Mouse (Mus musculus): ENCODE results near the gene Akap13. TPM values are rescaled to one million over a fixed set of nuclear protein-coding genes. Genes with fewer than 3 reads are reported as not detected.

Gene Akap13
- polyA plus RNA-seq, 1 experiment from 2014 or later: 17.4 TPM

- peak; percentile 29 for TF ChIP-seq CTCF (IDR thresholded peaks at IDR 0.05; ENCODE audit: low read depth)
- WGBS: 94% methylated on average over 2 of the region's 2 CpGs
Observed at GRCm38 (mm10) chr7:75576851-75577250, 121.5 kb downstream of the Akap13 start.

DNA sequence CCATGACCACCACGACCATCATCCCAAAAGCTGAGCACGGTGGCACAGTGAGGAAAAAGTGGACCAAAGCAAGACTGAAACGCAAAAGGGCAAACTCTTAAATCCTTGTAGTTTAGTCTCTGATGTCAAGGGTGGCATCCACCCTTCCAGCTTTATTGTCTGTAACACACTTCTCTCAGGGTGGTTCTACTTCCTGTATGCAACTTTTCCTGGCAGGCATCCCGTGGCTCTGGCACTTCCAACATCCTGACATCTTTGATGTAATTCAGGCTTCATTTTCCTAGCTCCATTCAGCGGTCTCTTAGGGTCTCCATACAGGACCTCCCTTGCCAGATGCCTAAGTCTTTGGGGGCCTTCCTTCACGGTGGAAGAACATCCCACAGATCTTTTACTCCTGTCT is 122.0 kb downstream of the Akap13 start:
- no peak for ATAC-seq
- peaks cover 14% of the 10 kb centered on the region for H3K36me3 ChIP-seq (ENCODE audit: control insufficient read depth, insufficient read depth)
- no peak overlapping the region for H3K4me2 ChIP-seq (replicated peaks; ENCODE audit: low read depth)
- H3K27ac ChIP-seq (ENCODE audit: low read depth, low read length): no peak overlapping the region
- no peaks in the 10 kb centered on the region for H3K9me3 ChIP-seq (ENCODE audit: control insufficient read depth)
- H3K4me1 ChIP-seq (replicated peaks; ENCODE audit: control insufficient read depth, insufficient read depth, low read length): 0 out of 2 replicates have a peak, but pooled peaks cover 9% of the 10 kb centered on the region
- no peak overlapping the region for H3K4me3 ChIP-seq (ENCODE audit: low read depth, low read length)
- no peaks in the 10 kb centered on the region for H3K27me3 ChIP-seq (replicated peaks; ENCODE audit: control insufficient read depth, insufficient read depth, low read length)
- H3K9ac ChIP-seq (ENCODE audit: low read depth, low read length): no peak overlapping the region
- no peak for TF ChIP-seq CTCF (IDR thresholded peaks at IDR 0.05; ENCODE audit: low read depth)
- WGBS: 75% methylated on average over 6 of the region's 6 CpGs

More at GRCm38 (mm10) chr7:75576851-75577250, 121.5 kb downstream of the Akap13 start:
- Histone ChIP-seq H3K27ac (ENCODE audit: low read depth, low read length) (no peak overlapping the region), H3K27me3 (replicated peaks; ENCODE audit: control insufficient read depth, insufficient read depth, low read length) (no peaks in the 10 kb centered on the region), H3K4me3 (ENCODE audit: low read depth, low read length) (no peak overlapping the region), H3K4me2 (replicated peaks; ENCODE audit: low read depth) (no peak overlapping the region), H3K9me3 (ENCODE audit: control insufficient read depth) (no peaks in the 10 kb centered on the region), H3K4me1 (replicated peaks; ENCODE audit: control insufficient read depth, insufficient read depth, low read length) (0 out of 2 replicates have a peak, but pooled peaks cover 9% of the 10 kb centered on the region), H3K9ac (ENCODE audit: low read depth, low read length) (no peak overlapping the region), H3K36me3 (ENCODE audit: control insufficient read depth, insufficient read depth) (peaks cover 14% of the 10 kb centered on the region)
- ATAC-seq: no peak

- TF ChIP-seq CTCF (IDR thresholded peaks at IDR 0.05; ENCODE audit: low read depth): no peak
Observed at GRCm38 (mm10) chr7:75578647-75579046, 123.3 kb downstream of the Akap13 start.

GRCm38 (mm10) chr7:75582091-75582490 is 126.8 kb downstream of the Akap13 start:
- Histone ChIP-seq H3K4me2 (replicated peaks; ENCODE audit: low read depth) (no peak overlapping the region), H3K27ac (ENCODE audit: low read depth, low read length) (no peak overlapping the region), H3K36me3 (ENCODE audit: control insufficient read depth, insufficient read depth) (peaks cover 18% of the 10 kb centered on the region), H3K27me3 (replicated peaks; ENCODE audit: control insufficient read depth, insufficient read depth, low read length) (no peaks in the 10 kb centered on the region), H3K4me3 (ENCODE audit: low read depth, low read length) (no peak overlapping the region), H3K4me1 (replicated peaks; ENCODE audit: control insufficient read depth, insufficient read depth, low read length) (no peaks in the 10 kb centered on the region), H3K9ac (ENCODE audit: low read depth, low read length) (no peak overlapping the region), H3K9me3 (ENCODE audit: control insufficient read depth) (no peaks in the 10 kb centered on the region)
- TF ChIP-seq CTCF (IDR thresholded peaks at IDR 0.05; ENCODE audit: low read depth): no peak
- no peak for ATAC-seq
- 72% methylated on average over 4 of the region's 4 CpGs for WGBS

More at GRCm38 (mm10) chr7:75578647-75579046, 123.3 kb downstream of the Akap13 start:
- Histone ChIP-seq H3K4me1 (replicated peaks; ENCODE audit: control insufficient read depth, insufficient read depth, low read length) (0 out of 2 replicates have a peak, but pooled peaks cover 9% of the 10 kb centered on the region), H3K9ac (ENCODE audit: low read depth, low read length) (no peak overlapping the region), H3K4me2 (replicated peaks; ENCODE audit: low read depth) (no peak overlapping the region), H3K4me3 (ENCODE audit: low read depth, low read length) (no peak overlapping the region), H3K27me3 (replicated peaks; ENCODE audit: control insufficient read depth, insufficient read depth, low read length) (no peaks in the 10 kb centered on the region), H3K9me3 (ENCODE audit: control insufficient read depth) (no peaks in the 10 kb centered on the region), H3K36me3 (ENCODE audit: control insufficient read depth, insufficient read depth) (peaks cover 14% of the 10 kb centered on the region), H3K27ac (ENCODE audit: low read depth, low read length) (no peak overlapping the region)
- ATAC-seq: no peak
- WGBS: 93% methylated on average over 4 of the region's 4 CpGs

DNA sequence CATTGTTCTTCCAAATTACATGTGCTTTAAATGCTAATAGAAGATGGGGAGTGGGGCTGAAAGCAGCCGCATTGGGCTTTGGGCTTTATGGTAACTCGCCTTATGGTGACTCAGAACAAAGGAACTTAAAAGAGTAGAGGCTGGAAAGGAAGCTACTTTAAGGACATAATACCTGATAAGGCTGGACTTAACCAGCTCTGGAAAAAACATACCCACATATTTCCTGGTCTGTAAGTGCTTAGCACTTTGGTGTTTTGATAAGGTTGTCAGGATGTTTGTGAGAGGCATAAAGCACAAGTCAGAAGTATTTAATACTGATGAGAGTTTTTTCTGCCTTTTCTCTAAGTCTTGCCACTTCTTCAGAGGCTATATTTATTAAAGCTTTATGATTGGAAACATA is 128.8 kb downstream of the Akap13 start:
- no peak for ATAC-seq
- peaks cover 19% of the 10 kb centered on the region for H3K36me3 ChIP-seq (ENCODE audit: control insufficient read depth, insufficient read depth)
- H3K4me1 ChIP-seq (replicated peaks; ENCODE audit: control insufficient read depth, insufficient read depth, low read length): no peaks in the 10 kb centered on the region
- no peaks in the 10 kb centered on the region for H3K9me3 ChIP-seq (ENCODE audit: control insufficient read depth)
- no peaks in the 10 kb centered on the region for H3K27me3 ChIP-seq (replicated peaks; ENCODE audit: control insufficient read depth, insufficient read depth, low read length)
- H3K27ac ChIP-seq (ENCODE audit: low read depth, low read length): no peak overlapping the region
- no peak for TF ChIP-seq CTCF (IDR thresholded peaks at IDR 0.05; ENCODE audit: low read depth)
- WGBS: 38% methylated on average over 2 of the region's 2 CpGs
- no peak overlapping the region for H3K4me3 ChIP-seq (ENCODE audit: low read depth, low read length)
- no peak overlapping the region for H3K4me2 ChIP-seq (replicated peaks; ENCODE audit: low read depth)
- H3K9ac ChIP-seq (ENCODE audit: low read depth, low read length): no peak overlapping the region

DNA sequence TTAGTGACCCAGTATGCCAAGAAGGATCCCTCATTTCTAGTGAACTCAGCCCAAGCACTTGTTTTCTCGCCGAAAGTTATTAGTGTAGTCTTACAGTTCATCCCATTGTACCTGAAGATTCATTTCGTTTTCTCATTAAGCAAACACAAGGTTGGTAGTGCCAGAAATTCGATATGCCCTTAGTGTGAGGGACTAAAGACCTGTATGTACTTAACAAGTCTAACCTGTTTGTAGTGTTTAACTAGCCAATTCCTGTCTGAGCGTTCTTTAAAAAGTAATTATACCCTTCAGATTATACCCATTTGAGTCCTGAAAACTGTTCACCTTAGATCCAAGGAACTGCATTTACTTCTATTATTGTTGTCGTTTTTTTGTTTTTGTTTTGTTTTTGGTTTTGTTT is 130.1 kb downstream of the Akap13 start:
- no peak overlapping the region for H3K4me2 ChIP-seq (replicated peaks; ENCODE audit: low read depth)
- ATAC-seq: no peak
- no peak overlapping the region for H3K4me3 ChIP-seq (ENCODE audit: low read depth, low read length)
- WGBS: 66% methylated on average over 6 of the region's 6 CpGs
- H3K9ac ChIP-seq (ENCODE audit: low read depth, low read length): no peak overlapping the region
- peaks cover 20% of the 10 kb centered on the region for H3K36me3 ChIP-seq (ENCODE audit: control insufficient read depth, insufficient read depth)
- H3K27ac ChIP-seq (ENCODE audit: low read depth, low read length): no peak overlapping the region
- H3K4me1 ChIP-seq (replicated peaks; ENCODE audit: control insufficient read depth, insufficient read depth, low read length): no peaks in the 10 kb centered on the region
- TF ChIP-seq CTCF (IDR thresholded peaks at IDR 0.05; ENCODE audit: low read depth): no peak
- H3K27me3 ChIP-seq (replicated peaks; ENCODE audit: control insufficient read depth, insufficient read depth, low read length): no peaks in the 10 kb centered on the region
- no peaks in the 10 kb centered on the region for H3K9me3 ChIP-seq (ENCODE audit: control insufficient read depth)

DNA sequence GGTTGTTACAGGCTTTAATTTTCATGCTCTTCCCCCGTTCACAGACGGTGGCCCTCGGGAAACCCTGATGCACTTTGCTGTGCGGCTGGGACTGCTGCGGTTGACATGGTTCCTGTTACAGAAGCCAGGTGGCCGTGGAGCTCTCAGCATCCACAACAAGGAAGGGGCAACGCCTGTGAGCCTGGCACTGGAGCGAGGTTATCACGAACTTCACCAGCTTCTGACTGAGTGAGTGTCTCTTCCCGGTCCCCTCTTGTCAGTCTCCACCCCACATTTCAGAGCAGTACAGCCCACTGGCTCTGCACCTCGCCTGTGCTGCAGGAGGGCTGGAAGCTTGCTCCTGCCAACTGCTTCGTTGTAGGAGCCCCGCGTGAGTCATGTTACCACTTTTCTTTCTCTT is 130.8 kb downstream of the Akap13 start:
- Histone ChIP-seq H3K4me3 (ENCODE audit: low read depth, low read length) (no peak overlapping the region), H3K9me3 (ENCODE audit: control insufficient read depth) (no peaks in the 10 kb centered on the region), H3K27me3 (replicated peaks; ENCODE audit: control insufficient read depth, insufficient read depth, low read length) (no peaks in the 10 kb centered on the region), H3K27ac (ENCODE audit: low read depth, low read length) (no peak overlapping the region), H3K9ac (ENCODE audit: low read depth, low read length) (no peak overlapping the region), H3K4me1 (replicated peaks; ENCODE audit: control insufficient read depth, insufficient read depth, low read length) (no peaks in the 10 kb centered on the region), H3K36me3 (ENCODE audit: control insufficient read depth, insufficient read depth) (peaks cover 14% of the 10 kb centered on the region; the same call in 1 of the 2 replicates), H3K4me2 (replicated peaks; ENCODE audit: low read depth) (no peak overlapping the region; the same call in 1 of the 2 replicates)
- no peak for ATAC-seq
- WGBS: 61% methylated on average over 14 of the region's 14 CpGs
- no peak for TF ChIP-seq CTCF (IDR thresholded peaks at IDR 0.05; ENCODE audit: low read depth)

Measured in intestine, postnatal 0 days (tissue).